Mouse (Mus musculus) thymus, adult 2 months (tissue): Measurements from ENCODE around the gene Hdac4. TPM values are rescaled to one million over a fixed set of nuclear protein-coding genes. Genes with fewer than 3 reads are reported as not detected.

ENCODE experiments used
- DNase-seq: peaks from one replicate; pipeline ENCODE4 v3.0.0; 2021
- H3K27ac ChIP-seq: fragments of 200-500 bp; 2 replicates; pipeline ENCODE4 v1.5.1; 2012; ENCODE audit warnings: low read length, control low read depth; ENCODE audit not compliant: control insufficient read depth, insufficient read depth
- H3K27me3 ChIP-seq: fragments of 200-500 bp; 2 replicates; pipeline ENCODE4 v1.6.1; 2012; ENCODE audit warnings: mild to moderate bottlenecking, low read length, moderate library complexity, mixed read lengths; ENCODE audit not compliant: control insufficient read depth, insufficient read depth
- H3K36me3 ChIP-seq: fragments of 200-500 bp; 2 replicates; pipeline ENCODE4 v1.6.1; 2012; ENCODE audit warnings: mild to moderate bottlenecking, low read length, moderate library complexity; ENCODE audit not compliant: control insufficient read depth, insufficient read depth
- H3K4me1 ChIP-seq: fragments of 200-500 bp; replicated peaks from 2 replicates; pipeline ENCODE4 v1.6.1; 2012; ENCODE audit warnings: low read length; ENCODE audit not compliant: control insufficient read depth, insufficient read depth
- H3K4me3 ChIP-seq: fragments of 200-500 bp; 2 replicates; pipeline ENCODE4 v1.5.1; 2012; ENCODE audit warnings: mild to moderate bottlenecking, low read length, control low read depth, moderate library complexity; ENCODE audit not compliant: control insufficient read depth, insufficient read depth
- CTCF ChIP-seq: fragments of 200-500 bp; IDR thresholded peaks from 2 replicates; pipeline ENCODE4 v1.5.1; 2012; ENCODE audit warnings: mild to moderate bottlenecking, control low read depth, low read length, moderate library complexity, borderline replicate concordance; ENCODE audit not compliant: control insufficient read depth, poor library complexity, insufficient read depth; ENCODE audit errors: extremely low read depth
- POLR2A ChIP-seq: fragments of 200-500 bp; IDR thresholded peaks from 2 replicates; pipeline ENCODE4 v1.6.1; 2012; ENCODE audit warnings: mild to moderate bottlenecking, low read length, control low read depth, moderate library complexity; ENCODE audit not compliant: control insufficient read depth, poor library complexity, insufficient read depth; ENCODE audit errors: extremely low read depth
- WGBS: fragments of 180-500 bp; shearing (Covaris S2); methylation state at CpG from one replicate; pipeline ENCODE4 v1.1.7; 2018; 5-methylcytosine and 5-hydroxymethylcytosine counted together
- polyA plus RNA-seq: library from polyadenylated mRNA; depleted of rRNA; stranded (reverse); fragments of >200 nt; gene quantifications from 2 replicates; pipeline ENCODE4 v1.2.3, GENCODE M21; 2012

The Hdac4 gene
- polyA plus RNA-seq, 1 experiment: 33.2 TPM

DNA sequence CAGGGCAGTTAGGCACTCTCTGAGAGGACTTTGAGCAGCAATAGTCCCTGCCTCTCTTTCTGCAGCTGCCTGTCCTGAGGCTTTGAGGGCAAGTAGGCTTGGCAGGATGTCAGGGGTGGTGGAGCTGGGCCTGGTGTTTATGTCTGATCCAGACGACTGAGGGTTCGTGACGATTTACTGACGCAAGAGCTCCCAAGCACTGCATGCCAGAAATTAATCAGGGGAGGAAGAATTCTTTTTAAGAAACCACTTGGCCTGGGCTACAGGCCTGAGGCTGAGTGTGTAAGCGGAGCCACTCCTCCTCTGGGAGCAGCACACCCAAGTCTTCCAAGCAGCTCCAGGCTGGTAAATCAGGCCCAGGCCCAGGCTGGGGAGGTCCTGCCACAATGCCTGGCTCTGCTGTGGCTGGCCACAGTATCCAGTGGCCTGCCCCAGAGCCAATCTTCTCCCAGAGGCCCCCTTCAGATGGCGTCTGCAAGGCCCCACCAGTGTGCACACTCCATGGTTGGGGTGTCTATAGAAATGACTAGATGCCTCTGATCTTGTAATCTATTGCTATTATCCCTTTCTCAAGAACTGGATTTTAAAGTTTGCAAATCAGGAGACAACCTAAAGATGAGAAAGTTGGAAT is 64.9 kb downstream of the Hdac4 start:
- Histone ChIP-seq H3K27ac (no peak overlapping the region), H3K36me3 (no peaks in the 10 kb centered on the region), H3K27me3 (no peaks in the 10 kb centered on the region), H3K4me3 (no peak overlapping the region), H3K4me1 (peaks cover 24% of the 10 kb centered on the region)
- peak; percentile 22 for DNase-seq
- 28% methylated on average over 6 of the region's 6 CpGs for WGBS
- no peak for TF ChIP-seq POLR2A

DNA sequence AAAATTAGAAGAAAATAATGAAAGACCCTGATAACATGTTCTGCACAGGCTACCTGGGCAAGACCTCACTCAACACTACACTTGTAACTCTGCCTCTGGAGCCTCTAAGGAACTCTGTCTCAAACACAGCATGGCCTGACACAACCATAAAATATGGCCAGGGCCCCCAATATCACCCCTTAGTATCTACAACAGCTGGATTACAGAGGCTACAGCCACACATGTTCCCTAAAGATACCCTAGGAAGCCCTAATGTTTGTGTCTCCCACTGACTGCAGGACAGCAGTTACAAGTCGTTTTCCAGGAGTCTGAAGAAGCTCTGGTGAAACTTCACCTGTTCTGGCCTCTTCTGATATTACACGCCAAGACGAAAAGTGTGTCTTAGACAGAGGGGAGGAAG is 65.7 kb downstream of the Hdac4 start:
- H3K27ac ChIP-seq: no peak overlapping the region
- no peaks in the 10 kb centered on the region for H3K27me3 ChIP-seq
- peaks cover 24% of the 10 kb centered on the region for H3K4me1 ChIP-seq
- WGBS: 52% methylated on average over 3 of the region's 3 CpGs
- H3K36me3 ChIP-seq: no peaks in the 10 kb centered on the region
- no peak overlapping the region for H3K4me3 ChIP-seq
- no peak for DNase-seq
- TF ChIP-seq POLR2A (no peak), CTCF (no peak)

DNA sequence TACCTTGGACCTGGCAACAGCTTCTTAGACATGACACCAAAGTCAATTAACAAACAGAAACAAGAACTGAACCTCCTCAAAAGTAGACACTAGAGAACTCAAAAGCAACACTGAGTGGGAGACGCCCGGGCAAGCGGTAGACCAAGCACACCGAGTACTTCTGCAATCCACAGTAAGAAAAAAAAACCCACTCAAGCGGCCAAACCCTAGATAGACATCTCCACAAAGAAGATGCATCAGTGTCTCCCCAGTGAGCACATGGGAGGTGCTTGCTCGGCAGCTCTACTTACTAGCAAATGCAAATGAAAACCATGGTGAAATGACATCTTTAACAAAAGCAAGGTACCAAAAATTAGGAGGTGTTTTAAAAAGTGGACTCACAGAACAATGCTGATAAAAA is 67.7 kb downstream of the Hdac4 start:
- Histone ChIP-seq H3K27ac (peak overlapping the region; percentile 28; the same call in 1 of the 2 replicates), H3K4me3 (no peak overlapping the region), H3K36me3 (no peaks in the 10 kb centered on the region), H3K4me1 (peaks cover 28% of the 10 kb centered on the region), H3K27me3 (no peaks in the 10 kb centered on the region)
- WGBS: 5% methylated on average over 6 of the region's 6 CpGs
- TF ChIP-seq POLR2A (no peak), CTCF (no peak)
- no peak for DNase-seq

DNA sequence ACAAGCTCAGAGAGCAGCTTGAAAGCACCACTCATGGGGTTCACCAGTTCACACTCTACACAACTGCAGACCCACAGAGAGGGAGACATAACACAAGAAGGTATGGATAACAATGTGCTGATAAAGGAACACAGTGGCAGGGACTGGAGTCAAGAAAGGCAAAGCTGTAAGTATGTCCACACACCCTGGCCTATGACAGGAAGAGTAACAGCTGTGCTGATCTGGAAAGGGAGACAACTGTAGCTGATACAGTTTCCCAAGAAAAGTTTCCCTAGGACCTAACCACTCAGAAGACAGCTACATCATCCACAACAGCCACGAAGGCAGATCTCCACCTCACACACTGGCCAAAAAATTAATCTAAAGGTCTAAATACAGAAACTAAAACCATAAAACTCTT is 68.1 kb downstream of the Hdac4 start:
- no peak for TF ChIP-seq CTCF
- TF ChIP-seq POLR2A: no peak
- no peaks in the 10 kb centered on the region for H3K36me3 ChIP-seq
- peaks cover 28% of the 10 kb centered on the region for H3K4me1 ChIP-seq
- 55% methylated on average over 1 of the region's 1 CpGs for WGBS
- no peaks in the 10 kb centered on the region for H3K27me3 ChIP-seq
- H3K4me3 ChIP-seq: no peak overlapping the region
- DNase-seq: no peak
- no peak overlapping the region for H3K27ac ChIP-seq

DNA sequence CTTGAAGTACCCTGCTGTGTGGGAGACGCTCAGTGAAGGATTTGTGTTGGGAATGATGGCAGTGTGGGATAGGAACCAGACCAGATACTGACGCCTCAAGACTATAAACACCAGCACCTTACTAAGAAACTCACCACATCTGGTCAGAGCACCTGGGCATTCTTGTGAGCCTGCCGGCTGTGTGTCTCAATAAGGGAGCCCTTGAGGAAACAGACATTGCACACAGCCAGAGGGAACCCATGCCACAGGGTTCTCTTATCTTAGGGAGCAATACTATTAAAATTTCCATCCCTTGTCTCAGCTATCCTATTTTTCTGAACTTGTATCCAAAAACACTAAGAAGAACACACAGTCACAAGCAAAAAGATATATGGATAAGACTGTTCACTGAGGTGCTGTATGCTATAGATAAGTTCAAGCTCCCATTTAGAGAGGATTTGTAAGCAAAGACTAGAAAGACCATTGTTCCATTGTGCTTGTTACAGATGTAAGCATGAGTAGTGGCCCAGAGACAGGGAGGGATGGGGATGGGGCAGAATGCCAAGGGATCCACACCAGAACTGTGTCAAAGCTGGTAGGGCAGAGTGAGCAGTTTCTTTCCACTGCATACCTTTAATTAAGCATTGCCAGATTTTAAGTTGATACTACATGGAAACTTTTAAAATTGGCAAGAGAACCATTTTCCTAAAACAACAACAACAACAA is 70.8 kb downstream of the Hdac4 start:
- Histone ChIP-seq H3K36me3 (no peaks in the 10 kb centered on the region), H3K4me3 (no peak overlapping the region), H3K27ac (no peak overlapping the region), H3K27me3 (no peaks in the 10 kb centered on the region), H3K4me1 (peaks cover 23% of the 10 kb centered on the region)
- no peak for DNase-seq
- no peak for TF ChIP-seq POLR2A
- TF ChIP-seq CTCF: no peak
- WGBS: 43% methylated on average over 3 of the region's 3 CpGs

DNA sequence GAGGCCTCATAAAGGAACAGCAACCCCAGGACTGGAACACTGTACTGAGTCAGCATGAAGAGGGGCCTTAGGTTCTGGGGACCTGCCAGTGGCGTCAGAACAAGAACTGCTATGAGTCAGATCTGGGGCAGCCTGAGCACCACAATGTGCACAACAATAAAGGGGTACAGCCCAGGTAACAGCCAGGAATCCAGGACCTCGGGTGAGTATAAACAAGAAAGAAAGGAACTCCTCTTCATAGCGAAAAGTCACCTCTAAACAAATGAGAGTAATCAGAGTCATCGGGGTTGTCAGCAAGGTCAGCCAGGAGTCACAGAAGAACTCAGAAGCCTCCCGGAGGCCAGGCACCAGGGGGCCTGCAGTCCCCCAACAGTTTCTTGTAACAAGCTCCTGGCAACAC is 76.2 kb downstream of the Hdac4 start:
- H3K27ac ChIP-seq: no peak overlapping the region
- no peaks in the 10 kb centered on the region for H3K27me3 ChIP-seq
- DNase-seq: no peak
- 86% methylated on average over 5 of the region's 5 CpGs for WGBS
- no peak overlapping the region for H3K4me3 ChIP-seq
- no peaks in the 10 kb centered on the region for H3K36me3 ChIP-seq
- no peak for TF ChIP-seq POLR2A
- TF ChIP-seq CTCF: no peak
- peaks cover 18% of the 10 kb centered on the region for H3K4me1 ChIP-seq
